Mouse (Mus musculus) kidney, adult 2 months (tissue): Measurements from ENCODE around the gene Spns3. TPM values are rescaled to one million over a fixed set of nuclear protein-coding genes. Genes with fewer than 3 reads are reported as not detected.

Experiments used
- DNase-seq: peaks from one replicate; pipeline ENCODE4 v3.0.0; 2021
- H3K27ac ChIP-seq: fragments of 200-500 bp; 2 replicates; pipeline ENCODE4 v1.5.1; 2012; ENCODE audit warnings: low read depth, low read length, control low read depth, inconsistent platforms; ENCODE audit not compliant: insufficient read depth
- H3K27me3 ChIP-seq: fragments of 200-500 bp; replicated peaks from 2 replicates; pipeline ENCODE4 v1.6.1; 2012; ENCODE audit warnings: mild to moderate bottlenecking, moderate library complexity, low read length, inconsistent platforms; ENCODE audit not compliant: control insufficient read depth, insufficient read depth
- H3K36me3 ChIP-seq: fragments of 200-500 bp; 2 replicates; pipeline ENCODE4 v1.6.1; 2012; ENCODE audit warnings: mild to moderate bottlenecking, moderate library complexity, low read length, inconsistent platforms; ENCODE audit not compliant: control insufficient read depth, insufficient read depth
- H3K4me1 ChIP-seq: fragments of 200-500 bp; 2 replicates; pipeline ENCODE4 v1.6.1; 2011; ENCODE audit warnings: low read length; ENCODE audit not compliant: control insufficient read depth, insufficient read depth
- H3K4me3 ChIP-seq: fragments of 200-500 bp; 2 replicates; pipeline ENCODE4 v1.5.1; 2011; ENCODE audit warnings: mild to moderate bottlenecking, low read depth, low read length, control low read depth; ENCODE audit not compliant: insufficient read depth
- CTCF ChIP-seq: fragments of 200-500 bp; conservative IDR thresholded peaks from 2 replicates; pipeline ENCODE4 v1.5.1; 2011; ENCODE audit warnings: low read depth, mild to moderate bottlenecking, control low read depth, low read length, moderate library complexity, mixed read lengths; ENCODE audit not compliant: insufficient read depth, insufficient read length
- POLR2A ChIP-seq: fragments of 200-500 bp; IDR thresholded peaks from one replicate; pipeline ENCODE4 v1.6.1; 2011; ENCODE audit warnings: low read depth, low read length, control low read depth
- WGBS: fragments of 180-500 bp; shearing (Covaris S2); methylation state at CpG from one replicate; pipeline ENCODE4 v1.1.7; 2018; 5-methylcytosine and 5-hydroxymethylcytosine counted together
- polyA plus RNA-seq: library from polyadenylated mRNA; depleted of rRNA; stranded (reverse); fragments of >200 nt; gene quantifications from 2 replicates; pipeline ENCODE4 v1.2.3, GENCODE M21; 2012; rRNA removed

Spns3 gene
- polyA plus RNA-seq, 1 experiment, result 8.9 TPM

DNA sequence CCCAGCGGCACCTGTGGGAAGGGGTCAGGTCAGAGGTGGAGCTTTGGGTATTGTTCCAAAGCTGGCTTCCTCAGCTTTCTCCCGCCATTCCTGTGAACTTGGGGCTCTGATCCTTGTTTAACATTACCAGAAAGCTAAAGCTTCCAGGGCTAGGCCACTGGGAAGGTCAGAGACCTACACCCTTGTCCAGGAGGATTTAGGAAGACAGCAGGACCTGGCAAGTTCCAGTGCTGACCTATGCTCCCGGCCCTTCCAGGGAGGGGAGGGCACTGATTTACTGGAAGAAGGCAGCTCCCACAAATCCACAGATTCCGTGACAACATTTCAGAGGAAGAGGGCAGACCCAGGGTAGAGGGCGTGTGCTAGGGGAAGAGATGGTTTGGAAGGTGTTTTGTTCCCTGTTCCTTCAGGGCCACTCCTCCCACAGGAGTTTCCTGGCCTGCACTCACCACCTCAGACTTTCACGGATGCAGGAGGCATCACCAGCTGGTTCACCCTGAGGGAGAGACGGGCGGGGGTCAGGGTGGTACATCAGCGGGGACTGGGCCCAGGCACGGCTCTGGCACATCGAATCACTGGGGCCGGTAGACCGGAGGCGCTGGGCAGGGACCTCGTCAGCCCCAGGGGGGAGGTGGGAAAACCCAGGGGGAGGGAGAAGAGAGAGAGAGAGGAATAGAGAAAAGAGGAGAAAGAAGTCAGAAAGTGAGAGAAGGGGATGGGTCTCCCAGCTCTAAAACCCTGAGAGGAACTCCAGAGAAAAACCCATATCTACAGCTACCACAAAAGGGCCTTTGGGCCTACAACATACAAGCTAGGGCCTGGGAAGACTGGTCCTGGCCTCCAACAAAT is 97.0 kb downstream of the Spns3 start:
- Histone ChIP-seq H3K36me3 (no peaks in the 10 kb centered on the region; the same call in 1 of the 2 replicates), H3K4me1 (no peaks in the 10 kb centered on the region), H3K4me3 (no peak overlapping the region), H3K27ac (no peak overlapping the region), H3K27me3 (no peaks in the 10 kb centered on the region)
- TF ChIP-seq CTCF, result no peak
- 52% methylated on average over 15 of the region's 15 CpGs for WGBS
- DNase-seq, result peak; percentile 43

DNA sequence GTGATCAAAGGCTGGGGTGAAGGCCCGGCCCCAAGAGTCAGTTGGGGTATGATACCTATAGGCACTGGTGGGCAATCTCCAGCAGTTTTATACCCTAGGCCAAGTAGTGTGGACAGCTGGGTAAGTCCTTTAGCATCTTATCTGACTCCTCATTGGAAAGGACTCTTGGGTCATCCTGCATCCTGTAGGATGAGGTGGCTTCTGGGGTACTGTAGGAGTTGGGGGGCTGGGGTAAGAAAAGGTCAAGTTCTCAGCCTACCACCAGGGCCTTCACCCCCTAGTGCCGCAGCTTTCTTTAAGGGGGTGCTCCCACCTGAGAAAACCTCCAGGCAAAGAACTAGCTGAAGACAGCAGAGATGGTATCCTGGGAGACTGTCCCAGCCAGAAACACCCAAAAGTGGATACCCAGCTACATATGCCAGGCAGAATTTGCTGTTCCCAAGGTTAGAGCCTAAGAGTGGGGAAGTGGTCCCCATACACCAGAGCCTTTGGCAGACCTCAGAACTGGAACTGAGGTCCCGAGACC is 98.1 kb downstream of the Spns3 start:
- Histone ChIP-seq H3K4me1 (no peaks in the 10 kb centered on the region), H3K36me3 (no peaks in the 10 kb centered on the region; the same call in 1 of the 2 replicates), H3K27me3 (no peaks in the 10 kb centered on the region), H3K4me3 (no peak overlapping the region), H3K27ac (no peak overlapping the region)
- TF ChIP-seq CTCF, result no peak
- no peak for TF ChIP-seq POLR2A
- 92% methylated on average over 3 of the region's 3 CpGs for WGBS
- DNase-seq, result no peak

DNA sequence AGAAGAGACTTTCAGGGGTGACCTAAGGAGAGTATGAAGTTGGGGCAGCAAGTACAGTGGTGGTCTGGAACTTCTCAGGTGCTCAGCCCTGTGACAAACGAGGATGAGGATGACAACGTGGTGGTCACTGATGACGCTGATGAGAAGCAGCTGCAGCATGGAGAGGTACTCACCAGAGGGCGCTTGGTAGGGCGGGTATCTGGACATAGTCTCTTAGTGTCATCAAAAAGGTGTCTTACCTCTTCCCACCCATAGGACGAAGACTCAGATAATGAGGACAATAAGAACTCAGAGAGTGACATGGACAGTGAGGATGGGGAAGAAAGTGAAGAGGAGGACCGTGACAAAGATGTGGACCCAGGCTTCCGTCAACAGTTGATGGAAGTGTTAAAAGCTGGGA is 102.8 kb downstream of the Spns3 start:
- no peak for DNase-seq
- 84% methylated on average over 8 of the region's 8 CpGs for WGBS
- Histone ChIP-seq H3K36me3 (no peaks in the 10 kb centered on the region; the same call in 1 of the 2 replicates), H3K27ac (no peak overlapping the region), H3K4me1 (0 out of 2 replicates have a peak, but pooled peaks cover under 1% of the 10 kb centered on the region), H3K27me3 (no peaks in the 10 kb centered on the region), H3K4me3 (no peak overlapping the region)
- TF ChIP-seq POLR2A (no peak), CTCF (0 out of 2 replicates have a peak, but pooled peaks have one; percentile 14)

DNA sequence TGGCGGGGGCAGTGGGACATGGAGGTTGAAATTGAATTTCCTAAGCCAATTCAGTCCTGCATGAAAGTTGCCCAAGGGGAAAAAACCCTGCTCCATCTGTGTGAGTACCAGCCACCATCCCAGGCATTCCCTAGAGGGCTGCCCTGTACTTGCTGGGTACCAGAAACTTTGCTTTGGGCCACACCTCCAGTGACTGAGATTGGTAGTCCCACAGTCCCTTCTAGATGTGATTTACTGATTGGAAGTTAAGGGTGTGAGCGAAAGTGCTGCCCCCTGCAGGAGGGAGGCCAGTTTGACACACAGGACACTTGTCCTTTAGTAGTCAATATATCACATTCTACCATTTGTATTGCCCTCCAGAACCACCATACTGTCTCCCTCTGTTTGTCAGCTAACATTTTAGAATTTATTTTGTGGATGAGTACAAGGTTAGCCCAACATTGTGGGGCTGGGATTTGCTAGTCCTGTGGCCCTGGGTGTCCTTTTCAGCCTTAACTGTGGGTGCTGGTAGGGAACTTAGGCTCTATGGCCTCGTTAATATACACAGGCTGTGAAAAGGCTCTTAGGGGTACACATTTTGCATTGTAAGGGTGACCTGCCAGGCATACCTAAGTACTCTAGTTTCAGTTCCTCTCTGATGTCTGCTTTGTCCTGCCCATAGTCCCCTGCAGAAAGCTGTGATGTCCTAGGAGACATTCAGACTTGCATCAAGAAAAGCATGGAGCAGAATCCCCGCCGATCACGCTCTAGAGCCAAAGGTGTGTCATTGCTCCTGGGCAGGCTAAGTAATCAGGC is 103.8 kb downstream of the Spns3 start:
- peak; percentile 83 for TF ChIP-seq CTCF
- TF ChIP-seq POLR2A, result no peak
- H3K4me3 ChIP-seq, result no peak overlapping the region
- H3K4me1 ChIP-seq, result peaks cover 9% of the 10 kb centered on the region; the same call in 1 of the 2 replicates
- H3K27ac ChIP-seq, result no peak overlapping the region
- peak; percentile 59 for DNase-seq
- 89% methylated on average over 6 of the region's 6 CpGs for WGBS
- H3K36me3 ChIP-seq, result no peaks in the 10 kb centered on the region; the same call in 1 of the 2 replicates
- no peaks in the 10 kb centered on the region for H3K27me3 ChIP-seq

Other genes starting within 250 kb of the Spns3 start
- gene Xaf1, start 248.9 kb downstream of the Spns3 start, polyA plus RNA-seq, result 18.7 and 23.9 TPM in 2 replicates
- gene Fbxo39, start 236.1 kb downstream of the Spns3 start, polyA plus RNA-seq, result 0.07 and 0.11 TPM in 2 replicates
- 0.13 TPM in 1 of 2 replicates, not detected in the other for gene Tekt1, start 188.1 kb downstream of the Spns3 start, polyA plus RNA-seq
- gene Smtnl2, start 138.8 kb downstream of the Spns3 start, polyA plus RNA-seq, result 20.3 and 22.1 TPM in 2 replicates
- gene Ggt6, start 115.0 kb downstream of the Spns3 start, polyA plus RNA-seq, result 24.3 and 29.3 TPM in 2 replicates
- gene Mybbp1a, start 109.2 kb downstream of the Spns3 start, polyA plus RNA-seq, result 27.0 and 28.6 TPM in 2 replicates
- gene Spns2, start 60.6 kb downstream of the Spns3 start, polyA plus RNA-seq, result 102 TPM in 2 replicates
- 8.4 and 8.9 TPM in 2 replicates for gene Ube2g1, start 56.8 kb upstream of the Spns3 start, polyA plus RNA-seq
- gene Ankfy1, start 139.5 kb upstream of the Spns3 start, polyA plus RNA-seq, result 25.9 TPM in 2 replicates
- gene Cyb5d2, start 245.6 kb upstream of the Spns3 start, polyA plus RNA-seq, result 9.9 and 11.5 TPM in 2 replicates
- 21.8 and 22.7 TPM in 2 replicates for gene Zzef1, start 245.7 kb upstream of the Spns3 start, polyA plus RNA-seq